ENCODE assay signal across 20 mouse cellular contexts in genomic region chr2:17158463-17158862, GRCm38 (mm10).
A peak's percentile ranks its signal among the peaks of the same experiment; 100 is the strongest.
DNase-seq lines count a peak whose midpoint lies in the region; ATAC-seq lines count a peak whose summit lies in the region.
"Had no signal": no experiment of that assay in that cellular context is flagged by ENCODE, and none has a peak within 500 bp of the region (broad histone marks: within the 10 kb centered on the region; RNA-seq: fewer than 3 reads in every experiment).

No protein-coding gene starts in this region.

- peak; percentile 77; the same call in 1 of the 2 replicates for ATAC-seq in lung, embryonic 15.5 days (ENCODE audit: borderline replicate concordance, extremely low read depth, low FRiP score, low TSS enrichment)
- no peak for ATAC-seq in liver, embryonic 11.5 days (replicated peaks; ENCODE audit: low FRiP score)
- ATAC-seq: forebrain, embryonic 15.5 days had no signal

- no peaks in the 10 kb centered on the region for H3K36me3 ChIP-seq in lung, embryonic 15.5 days
- H3K36me3 ChIP-seq in liver, embryonic 11.5 days (ENCODE audit: control insufficient read depth, insufficient read depth, low read length) = no peaks in the 10 kb centered on the region
- H3K36me3 ChIP-seq: embryonic facial prominence, embryonic 12.5 days; forebrain, embryonic 15.5 days; heart, embryonic 13.5 days; hindbrain, embryonic 10.5 days; limb, embryonic 15.5 days had no signal

- H3K9me3 ChIP-seq in lung, embryonic 15.5 days = no peaks in the 10 kb centered on the region
- H3K9me3 ChIP-seq in liver, embryonic 11.5 days (ENCODE audit: control insufficient read depth, low read length) = no peaks in the 10 kb centered on the region
- H3K9me3 ChIP-seq: embryonic facial prominence, embryonic 12.5 days; forebrain, embryonic 15.5 days; heart, embryonic 13.5 days; hindbrain, embryonic 10.5 days; limb, embryonic 15.5 days had no signal

- no peak overlapping the region for H3K4me3 ChIP-seq in lung, embryonic 15.5 days
- H3K4me3 ChIP-seq in liver, embryonic 11.5 days (ENCODE audit: low read depth, low read length) = no peak overlapping the region
- H3K4me3 ChIP-seq: embryonic facial prominence, embryonic 12.5 days; erythroblast, embryonic 14.5 days; forebrain, embryonic 15.5 days; heart, embryonic 13.5 days; hindbrain, embryonic 10.5 days; limb, embryonic 15.5 days had no signal

- no peaks in the 10 kb centered on the region for H3K27me3 ChIP-seq in lung, embryonic 15.5 days
- H3K27me3 ChIP-seq in liver, embryonic 11.5 days (replicated peaks; ENCODE audit: control insufficient read depth, insufficient read depth, low read length) = no peaks in the 10 kb centered on the region
- H3K27me3 ChIP-seq: CH12.LX; embryonic facial prominence, embryonic 12.5 days; forebrain, embryonic 15.5 days; heart, embryonic 13.5 days; limb, embryonic 15.5 days had no signal

- peak; percentile 22 for DNase-seq in gastrocnemius, postnatal 25 days
- DNase-seq in gastrocnemius, postnatal 10 days = no peak
- peak; percentile 35 for DNase-seq in left cerebral cortex, postnatal 4 days
- DNase-seq in left cerebral cortex, postnatal 25 days (ENCODE audit: low spot score in 2 of 2) = no peak
- peak; percentile 6 to 47 for DNase-seq in lung, postnatal 4 days
- no peak for DNase-seq in liver, embryonic 11.5 days (ENCODE audit: low spot score)
- no peak for DNase-seq in frontal cortex, postnatal 36 days (ENCODE audit: low spot score in 2 of 2)
- DNase-seq: cerebellum, adult 8-10 months; kidney, adult 18-20 months; layer of hippocampus, postnatal 36 days; retina, postnatal 1 day had no signal

- H3K9ac ChIP-seq in lung, embryonic 15.5 days = no peak overlapping the region
- no peak overlapping the region for H3K9ac ChIP-seq in liver, embryonic 11.5 days (ENCODE audit: low read depth, low read length)
- H3K9ac ChIP-seq: embryonic facial prominence, embryonic 12.5 days; forebrain, embryonic 15.5 days; heart, embryonic 13.5 days; limb, embryonic 15.5 days had no signal

- no peak overlapping the region for H3K4me2 ChIP-seq in lung, embryonic 15.5 days
- no peak overlapping the region for H3K4me2 ChIP-seq in liver, embryonic 11.5 days
- H3K4me2 ChIP-seq: embryonic facial prominence, embryonic 12.5 days; forebrain, embryonic 15.5 days; heart, embryonic 13.5 days; limb, embryonic 15.5 days had no signal

- H3K27ac ChIP-seq in lung, embryonic 15.5 days = no peak overlapping the region
- H3K27ac ChIP-seq in liver, embryonic 11.5 days (ENCODE audit: low read depth, low read length) = no peak overlapping the region
- H3K27ac ChIP-seq: embryonic facial prominence, embryonic 12.5 days; forebrain, embryonic 15.5 days; heart, embryonic 13.5 days; hindbrain, embryonic 10.5 days; kidney, postnatal 0 days; limb, embryonic 15.5 days had no signal

- WGBS in lung, embryonic 15.5 days = 52% methylated on average over 1 of the region's 1 CpGs
- WGBS in liver, embryonic 11.5 days = 85% methylated on average over 1 of the region's 1 CpGs

- peaks cover 3% of the 10 kb centered on the region; the same call in 1 of the 2 replicates for H3K4me1 ChIP-seq in lung, embryonic 15.5 days
- H3K4me1 ChIP-seq in liver, embryonic 11.5 days (replicated peaks; ENCODE audit: control insufficient read depth, insufficient read depth, low read length) = no peaks in the 10 kb centered on the region
- H3K4me1 ChIP-seq: embryonic facial prominence, embryonic 12.5 days; forebrain, embryonic 15.5 days; hindbrain, embryonic 10.5 days; limb, embryonic 15.5 days had no signal

- intact Hi-C loops in left cerebral cortex, postnatal 4 days (cut with DNase I) = no loop called here
- intact Hi-C loops in left cerebral cortex, postnatal 25 days (cut with DNase I) = no loop called here

Comparison
In these comparisons a context has a peak if more than half of its experiments do, and no peak if none do; other contexts are left out.
1. DNase-seq: peak in gastrocnemius, postnatal 25 days (single experiment), left cerebral cortex, postnatal 4 days (single experiment) and lung, postnatal 4 days (2 of 2); none in gastrocnemius, postnatal 10 days (single experiment), left cerebral cortex, postnatal 25 days (0 of 2), liver, embryonic 11.5 days (single experiment) and frontal cortex, postnatal 36 days (0 of 2).